Mouse (Mus musculus): Measurements from ENCODE around the gene A530016L24Rik. TPM values are rescaled to one million over a fixed set of nuclear protein-coding genes. Genes with fewer than 3 reads are reported as not detected.
A peak's percentile ranks its signal among the peaks of the same experiment; 100 is the strongest.

Gene A530016L24Rik
- polyA plus RNA-seq, 1 experiment: 0.35 TPM

- TF ChIP-seq CTCF (IDR thresholded peaks at IDR 0.05; ENCODE audit: control insufficient read depth, insufficient read depth, insufficient replicate concordance, low read depth, low read length) (no peak), POLR2A (IDR thresholded peaks at IDR 0.05; ENCODE audit: control insufficient read depth, low read depth, low read length) (no peak)
Observed at GRCm38 (mm10) chr12:112456144-112456713, 33.0 kb upstream of the A530016L24Rik start.

GRCm38 (mm10) chr12:112457839-112458238 is 31.4 kb upstream of the A530016L24Rik start:
- TF ChIP-seq CTCF (IDR thresholded peaks at IDR 0.05; ENCODE audit: control insufficient read depth, insufficient read depth, insufficient replicate concordance, low read depth, low read length) (no peak), POLR2A (IDR thresholded peaks at IDR 0.05; ENCODE audit: control insufficient read depth, low read depth, low read length) (no peak)
- Histone ChIP-seq H3K36me3 (ENCODE audit: control insufficient read depth, insufficient read depth, low read length) (no peaks in the 10 kb centered on the region), H3K4me1 (ENCODE audit: control insufficient read depth, insufficient read depth, low read length) (no peaks in the 10 kb centered on the region), H3K27ac (ENCODE audit: control insufficient read depth, insufficient read depth, low read depth, low read length) (no peak overlapping the region), H3K27me3 (ENCODE audit: control insufficient read depth, insufficient read depth, low read length) (no peaks in the 10 kb centered on the region), H3K4me3 (ENCODE audit: control insufficient read depth, low read depth, low read length) (no peak overlapping the region)

More at GRCm38 (mm10) chr12:112456144-112456713, 33.0 kb upstream of the A530016L24Rik start:
- Histone ChIP-seq H3K36me3 (ENCODE audit: control insufficient read depth, insufficient read depth, low read length) (no peaks in the 10 kb centered on the region), H3K27me3 (ENCODE audit: control insufficient read depth, insufficient read depth, low read length) (no peaks in the 10 kb centered on the region), H3K4me1 (ENCODE audit: control insufficient read depth, insufficient read depth, low read length) (no peaks in the 10 kb centered on the region), H3K4me3 (ENCODE audit: control insufficient read depth, low read depth, low read length) (no peak overlapping the region), H3K27ac (ENCODE audit: control insufficient read depth, insufficient read depth, low read depth, low read length) (no peak overlapping the region)

- Histone ChIP-seq H3K36me3 (ENCODE audit: control insufficient read depth, insufficient read depth, low read length) (no peaks in the 10 kb centered on the region), H3K27ac (ENCODE audit: control insufficient read depth, insufficient read depth, low read depth, low read length) (no peak overlapping the region), H3K4me1 (ENCODE audit: control insufficient read depth, insufficient read depth, low read length) (no peaks in the 10 kb centered on the region), H3K4me3 (ENCODE audit: control insufficient read depth, low read depth, low read length) (no peak overlapping the region), H3K27me3 (ENCODE audit: control insufficient read depth, insufficient read depth, low read length) (no peaks in the 10 kb centered on the region)
- TF ChIP-seq CTCF (IDR thresholded peaks at IDR 0.05; ENCODE audit: control insufficient read depth, insufficient read depth, insufficient replicate concordance, low read depth, low read length) (no peak), POLR2A (IDR thresholded peaks at IDR 0.05; ENCODE audit: control insufficient read depth, low read depth, low read length) (no peak)
Observed at GRCm38 (mm10) chr12:112462423-112462822, 26.8 kb upstream of the A530016L24Rik start.

- Histone ChIP-seq H3K4me3 (ENCODE audit: control insufficient read depth, low read depth, low read length) (no peak overlapping the region), H3K27ac (ENCODE audit: control insufficient read depth, insufficient read depth, low read depth, low read length) (no peak overlapping the region), H3K36me3 (ENCODE audit: control insufficient read depth, insufficient read depth, low read length) (no peaks in the 10 kb centered on the region), H3K4me1 (ENCODE audit: control insufficient read depth, insufficient read depth, low read length) (no peaks in the 10 kb centered on the region), H3K27me3 (ENCODE audit: control insufficient read depth, insufficient read depth, low read length) (no peaks in the 10 kb centered on the region)
- TF ChIP-seq CTCF (IDR thresholded peaks at IDR 0.05; ENCODE audit: control insufficient read depth, insufficient read depth, insufficient replicate concordance, low read depth, low read length) (peak; percentile 37; the same call in 1 of the 2 replicates), POLR2A (IDR thresholded peaks at IDR 0.05; ENCODE audit: control insufficient read depth, low read depth, low read length) (no peak)
Observed at GRCm38 (mm10) chr12:112463209-112463608, 26.0 kb upstream of the A530016L24Rik start.

- Histone ChIP-seq H3K27ac (ENCODE audit: control insufficient read depth, insufficient read depth, low read depth, low read length) (no peak overlapping the region), H3K36me3 (ENCODE audit: control insufficient read depth, insufficient read depth, low read length) (no peaks in the 10 kb centered on the region), H3K4me3 (ENCODE audit: control insufficient read depth, low read depth, low read length) (no peak overlapping the region), H3K27me3 (ENCODE audit: control insufficient read depth, insufficient read depth, low read length) (no peaks in the 10 kb centered on the region), H3K4me1 (ENCODE audit: control insufficient read depth, insufficient read depth, low read length) (no peaks in the 10 kb centered on the region)
- TF ChIP-seq CTCF (IDR thresholded peaks at IDR 0.05; ENCODE audit: control insufficient read depth, insufficient read depth, insufficient replicate concordance, low read depth, low read length): no peak
- no peak for TF ChIP-seq POLR2A (IDR thresholded peaks at IDR 0.05; ENCODE audit: control insufficient read depth, low read depth, low read length)
Observed at GRCm38 (mm10) chr12:112463750-112464444, 25.4 kb upstream of the A530016L24Rik start.

- no peaks in the 10 kb centered on the region for H3K36me3 ChIP-seq (ENCODE audit: control insufficient read depth, insufficient read depth, low read length)
- no peaks in the 10 kb centered on the region for H3K27me3 ChIP-seq (ENCODE audit: control insufficient read depth, insufficient read depth, low read length)
- no peaks in the 10 kb centered on the region for H3K4me1 ChIP-seq (ENCODE audit: control insufficient read depth, insufficient read depth, low read length)
- no peak for TF ChIP-seq POLR2A (IDR thresholded peaks at IDR 0.05; ENCODE audit: control insufficient read depth, low read depth, low read length)
- TF ChIP-seq CTCF (IDR thresholded peaks at IDR 0.05; ENCODE audit: control insufficient read depth, insufficient read depth, insufficient replicate concordance, low read depth, low read length): no peak
- no peak overlapping the region for H3K4me3 ChIP-seq (ENCODE audit: control insufficient read depth, low read depth, low read length)
- H3K27ac ChIP-seq (ENCODE audit: control insufficient read depth, insufficient read depth, low read depth, low read length): no peak overlapping the region
Observed at GRCm38 (mm10) chr12:112464516-112464915, 24.7 kb upstream of the A530016L24Rik start.

- Histone ChIP-seq H3K4me3 (ENCODE audit: control insufficient read depth, low read depth, low read length) (no peak overlapping the region), H3K36me3 (ENCODE audit: control insufficient read depth, insufficient read depth, low read length) (no peaks in the 10 kb centered on the region), H3K27ac (ENCODE audit: control insufficient read depth, insufficient read depth, low read depth, low read length) (no peak overlapping the region), H3K27me3 (ENCODE audit: control insufficient read depth, insufficient read depth, low read length) (no peaks in the 10 kb centered on the region), H3K4me1 (ENCODE audit: control insufficient read depth, insufficient read depth, low read length) (no peaks in the 10 kb centered on the region)
- TF ChIP-seq CTCF (IDR thresholded peaks at IDR 0.05; ENCODE audit: control insufficient read depth, insufficient read depth, insufficient replicate concordance, low read depth, low read length): no peak
- TF ChIP-seq POLR2A (IDR thresholded peaks at IDR 0.05; ENCODE audit: control insufficient read depth, low read depth, low read length): no peak
Observed at GRCm38 (mm10) chr12:112465928-112466327, 23.3 kb upstream of the A530016L24Rik start.
